Mouse (Mus musculus) Patski (cell line): ENCODE measurements around the gene Bcl10. TPM values are rescaled to one million over a fixed set of nuclear protein-coding genes. Genes with fewer than 3 reads are reported as not detected.
"Not testable (repeated sequence)": the region's sequence is repeated elsewhere in the genome, so short reads cannot be mapped to it uniquely, and the experiment has no call there.

Source experiments
- ATAC-seq: fragments of 100-300 bp; one replicate; pipeline ENCODE4 v1.8.0; 2021
- CTCF ChIA-PET: fragments of 350-600 bp; sonication (Branson Sonifier 250); formaldehyde crosslinking; loops from one replicate; lab custom pipeline; 2022; ENCODE audit warnings: inconsistent platforms; lab: Charles Lee
- POLR2A ChIA-PET: fragments of 350-600 bp; sonication (Branson Sonifier 250); formaldehyde crosslinking; loops from one replicate; lab custom pipeline; 2022; ENCODE audit warnings: antibody characterized with exemption, inconsistent platforms; lab: Charles Lee
- DNase-seq: peaks from one replicate; pipeline ENCODE4 v3.0.0-alpha.2; 2011; ENCODE audit warnings: low read depth, low spot score
- H3K27me3 ChIP-seq: fragments of 371-371 bp; one replicate; pipeline ENCODE4 v1.5.1; 2021
- CTCF ChIP-seq: fragments of 100-300 bp; IDR thresholded peaks from one replicate; pipeline ENCODE4 v1.5.1; 2021
- in situ Hi-C: fragments of 300-500 bp; cut with MboI; formaldehyde crosslinking; loops from 3 replicates; pipeline ENCODE4 v1.11.1; 2018; ENCODE audit warnings: low pct_unique_long_range_greater_than_20kb, mixed read lengths
- polyA plus RNA-seq: library from polyadenylated mRNA; unstranded; gene quantifications from one replicate; pipeline ENCODE4 v1.2.3, GENCODE M21; 2021

Gene Bcl10
- polyA plus RNA-seq, 1 experiment from 2014 or later, result 51.4 TPM

DNA sequence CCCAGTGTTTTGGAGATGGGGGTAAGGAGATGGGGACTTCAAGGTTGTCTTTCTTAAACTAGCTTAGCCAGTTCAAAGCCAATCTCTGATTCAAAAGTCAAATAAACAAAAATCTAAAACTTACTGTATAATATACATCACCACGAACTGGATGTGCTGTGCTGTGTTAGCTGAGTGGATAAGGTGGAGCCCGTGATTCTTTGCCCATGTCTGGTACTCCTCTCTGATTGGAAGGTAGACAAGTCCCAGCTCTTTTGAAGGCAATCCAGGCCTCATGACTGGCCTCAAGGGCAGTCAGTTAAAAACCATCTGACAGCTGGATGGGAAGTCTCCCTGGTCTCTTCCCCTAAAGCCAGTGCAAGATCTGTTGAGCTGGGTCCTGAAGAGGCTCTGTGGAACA, 30.8 kb downstream of the Bcl10 start:
- ATAC-seq (no peak), DNase-seq (no peak)
- ChIA-PET CTCF (interaction anchor here (0.8 to 15.2 kb wide), 5 partner anchors 11 to 227 kb away, joined by 3 to 249 read pairs (median 5); no protein-coding TSS in a partner anchor), POLR2A (no interaction called here)
- in situ Hi-C loops, result loop anchor here (5.0 kb wide), 1 partner anchor 104 kb away; no protein-coding TSS in a partner anchor
- H3K27me3 ChIP-seq, result no peaks in the 10 kb centered on the region
- no peak for TF ChIP-seq CTCF

DNA sequence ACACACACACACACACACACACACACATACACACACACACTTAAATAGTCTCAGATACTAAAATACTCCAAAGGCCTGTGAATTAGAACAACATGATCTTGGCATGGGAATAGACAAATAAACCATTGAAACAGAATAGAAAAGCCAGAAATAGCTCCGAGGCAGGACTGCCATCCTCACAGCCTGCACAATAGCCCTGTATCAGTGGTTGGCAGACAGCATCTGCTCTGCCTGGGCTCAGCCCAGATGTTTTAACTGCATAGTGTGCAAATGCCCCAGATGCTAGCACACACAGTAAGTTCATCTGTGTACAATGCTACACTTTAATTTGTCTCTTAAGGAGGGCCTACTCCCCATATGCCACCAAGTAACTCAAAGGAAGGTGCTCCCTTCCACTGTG, 37.2 kb downstream of the Bcl10 start:
- DNase-seq, result no peak
- ChIA-PET CTCF (interaction anchor here (1.1 to 1.8 kb wide), 3 partner anchors 10 to 225 kb away, joined by 3 to 11 read pairs (median 4); no protein-coding TSS in a partner anchor), POLR2A (interaction anchor here (0.7 kb wide), 1 partner anchor 409 kb away, joined by 3 read pairs; no protein-coding TSS in a partner anchor)
- TF ChIP-seq CTCF, result no peak
- in situ Hi-C loops, result no loop called here
- no peaks in the 10 kb centered on the region for H3K27me3 ChIP-seq
- ATAC-seq, result no peak

DNA sequence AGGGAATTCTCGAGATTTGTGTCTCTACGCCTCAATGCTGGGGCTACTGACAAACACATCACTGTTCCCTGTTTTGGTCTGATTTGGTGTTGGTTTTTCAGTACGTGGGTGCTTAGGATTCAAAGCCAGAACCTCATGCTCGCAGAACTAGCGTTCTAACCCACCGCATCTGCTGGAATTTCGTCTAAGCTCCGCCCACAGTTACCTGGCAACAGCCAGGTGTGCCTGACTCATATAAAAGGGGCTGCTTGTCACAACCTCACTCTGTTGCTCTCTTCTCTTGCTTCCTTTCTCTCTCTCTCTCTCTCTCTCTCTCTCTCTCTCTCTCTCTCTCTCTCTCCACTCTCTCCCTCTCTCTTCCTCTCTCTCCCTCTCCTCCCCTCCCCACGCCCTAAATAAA, 39.8 kb downstream of the Bcl10 start:
- in situ Hi-C loops, result no loop called here

DNA sequence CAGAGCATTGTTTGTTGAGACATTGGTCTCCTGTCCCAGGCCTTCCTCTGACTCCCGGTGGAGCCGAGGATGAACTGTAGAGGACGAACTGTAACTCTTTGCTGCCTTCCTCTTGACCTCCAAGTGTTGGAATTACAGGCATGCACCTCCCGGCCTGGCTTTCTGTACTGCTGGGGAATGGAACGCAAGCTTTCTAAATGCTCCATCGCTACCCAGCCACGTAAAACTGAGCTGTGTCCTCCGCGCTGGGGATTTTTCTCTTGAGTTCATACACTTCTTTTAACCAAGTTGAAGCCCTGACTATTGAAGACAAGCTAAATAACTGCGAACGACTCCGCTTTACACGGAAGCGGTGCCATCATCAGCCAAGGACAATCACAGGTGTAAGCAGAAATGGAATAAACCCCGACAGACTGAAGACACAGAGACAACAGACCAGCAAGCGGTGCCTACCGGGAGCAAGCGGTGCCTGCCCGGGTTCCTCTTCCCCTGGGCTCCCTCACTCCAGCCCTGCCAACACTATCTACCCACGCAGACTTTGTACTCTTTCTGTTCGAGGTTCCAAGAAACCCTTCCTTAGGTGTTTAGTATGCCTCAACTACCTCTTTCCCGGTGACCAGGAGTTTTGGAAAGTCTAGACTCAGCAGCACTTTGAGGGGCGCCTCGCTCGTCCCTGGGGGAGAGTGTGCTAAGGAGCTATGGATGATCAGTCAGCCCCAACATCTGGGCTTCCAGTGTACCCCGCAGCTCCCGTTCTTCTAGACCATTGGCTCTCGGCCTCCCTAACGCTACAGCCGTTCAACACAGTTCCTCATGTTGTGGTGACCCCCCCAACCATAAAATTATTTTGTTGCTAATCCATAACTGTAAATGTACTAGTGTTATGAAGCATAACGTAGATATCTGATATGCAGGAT, 40.8 kb downstream of the Bcl10 start:
- DNase-seq, result peak; percentile 59

More for the DNA sequence above, 39.8 kb downstream of the Bcl10 start:
- TF ChIP-seq CTCF, result no peak
- CTCF ChIA-PET, result interaction anchor here (1.5 to 2.9 kb wide), 2 partner anchors 13 to 215 kb away, joined by 4 to 13 read pairs; no protein-coding TSS in a partner anchor
- ATAC-seq (no peak), DNase-seq (no peak)
- H3K27me3 ChIP-seq, result no peaks in the 10 kb centered on the region
- POLR2A ChIA-PET, result interaction anchor here (1.0 kb wide), 1 partner anchor 29 kb away, joined by 3 read pairs; no protein-coding TSS in a partner anchor

DNA sequence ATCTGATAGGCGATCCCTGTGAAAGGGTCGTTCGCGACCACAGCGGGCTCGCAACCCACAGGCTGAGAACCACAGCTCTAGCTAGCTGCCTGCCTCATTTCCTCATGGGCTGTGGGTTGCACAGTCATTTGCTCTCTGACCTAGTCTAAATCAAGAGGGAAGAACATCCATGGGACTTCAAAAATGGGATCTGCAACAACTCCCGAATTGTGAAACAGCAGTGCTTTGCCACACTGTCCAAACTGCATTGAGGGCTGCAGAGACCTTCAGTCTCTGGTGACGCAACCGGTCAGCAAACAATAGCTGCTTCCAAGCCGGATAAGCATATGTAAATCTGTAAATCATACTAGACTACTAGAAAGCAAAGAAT, 41.4 kb downstream of the Bcl10 start:
- TF ChIP-seq CTCF, result no peak
- H3K27me3 ChIP-seq, result no peaks in the 10 kb centered on the region
- CTCF ChIA-PET, result interaction anchor here (0.8 to 2.9 kb wide), 4 partner anchors 14 to 26 kb away, joined by 3 to 13 read pairs (median 3); no protein-coding TSS in a partner anchor
- DNase-seq, result no peak
- no peak for ATAC-seq
- in situ Hi-C loops, result no loop called here
- POLR2A ChIA-PET, result interaction anchor here (0.6 kb wide), 1 partner anchor 1600 kb away, joined by 4 read pairs; no protein-coding TSS in a partner anchor

More for the DNA sequence above, 40.8 kb downstream of the Bcl10 start:
- H3K27me3 ChIP-seq, result no peaks in the 10 kb centered on the region
- ATAC-seq, result peak; percentile 89
- in situ Hi-C loops, result no loop called here
- no peak for TF ChIP-seq CTCF
- CTCF ChIA-PET, result interaction anchor here (1.2 to 2.9 kb wide), 4 partner anchors 14 to 214 kb away, joined by 3 to 13 read pairs (median 4); no protein-coding TSS in a partner anchor
- POLR2A ChIA-PET, result interaction anchor here (1.0 kb wide), 1 partner anchor 28 kb away, joined by 3 read pairs; no protein-coding TSS in a partner anchor

DNA sequence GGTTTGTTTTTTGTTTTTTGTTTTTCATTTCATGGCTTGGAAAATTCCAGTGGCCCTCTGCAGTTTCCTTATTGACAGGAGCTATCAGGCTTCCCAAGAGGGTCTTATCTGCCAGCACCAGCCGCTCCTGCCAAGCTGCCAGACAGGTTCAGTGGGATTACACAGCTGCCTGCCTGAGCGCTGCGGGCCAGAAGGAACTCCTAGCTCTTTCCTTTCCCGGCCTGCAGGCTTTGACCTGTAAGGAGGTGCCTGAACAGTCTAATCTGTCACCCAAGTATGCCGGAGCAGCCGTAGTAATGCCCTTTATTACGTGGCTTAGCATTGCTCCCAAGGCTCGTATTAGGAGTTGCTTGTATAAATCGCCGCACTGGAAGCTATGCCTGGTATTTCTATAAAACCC, 41.9 kb downstream of the Bcl10 start:
- no peak for ATAC-seq
- H3K27me3 ChIP-seq, result no peaks in the 10 kb centered on the region
- in situ Hi-C loops, result no loop called here
- ChIA-PET CTCF (interaction anchor here (0.8 to 2.9 kb wide), 3 partner anchors 15 to 23 kb away, joined by 3 to 13 read pairs (median 3); no protein-coding TSS in a partner anchor), POLR2A (interaction anchor here (0.5 to 0.6 kb wide), 2 partner anchors 45 to 1601 kb away, joined by 3 to 4 read pairs; no protein-coding TSS in a partner anchor)
- no peak for DNase-seq
- no peak for TF ChIP-seq CTCF

DNA sequence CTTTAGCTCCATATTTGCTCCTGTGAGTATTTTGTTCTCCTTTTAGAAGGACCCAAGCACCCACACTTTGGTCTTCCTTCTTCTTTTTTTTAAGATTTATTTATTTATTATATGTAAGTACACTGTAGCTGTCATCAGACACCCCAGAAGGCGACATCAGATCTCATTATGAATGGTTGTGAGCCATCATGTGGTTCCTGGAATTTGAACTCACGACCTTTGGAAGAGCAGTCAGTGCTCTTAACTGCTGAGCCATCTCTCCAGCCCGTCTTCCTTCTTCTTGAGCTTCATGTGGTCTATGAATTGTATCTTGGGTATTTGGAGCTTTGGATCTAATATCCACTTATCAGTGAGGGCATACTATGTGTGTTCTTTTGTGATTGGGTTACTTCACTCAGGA, 43.0 kb downstream of the Bcl10 start:
- POLR2A ChIA-PET, H3K27me3 ChIP-seq, ATAC-seq, in situ Hi-C loops, DNase-seq: not testable (repeated sequence)
- CTCF ChIA-PET, result interaction anchor here (1.0 to 1.7 kb wide), 2 partner anchors 16 to 24 kb away, joined by 4 to 5 read pairs; no protein-coding TSS in a partner anchor

DNA sequence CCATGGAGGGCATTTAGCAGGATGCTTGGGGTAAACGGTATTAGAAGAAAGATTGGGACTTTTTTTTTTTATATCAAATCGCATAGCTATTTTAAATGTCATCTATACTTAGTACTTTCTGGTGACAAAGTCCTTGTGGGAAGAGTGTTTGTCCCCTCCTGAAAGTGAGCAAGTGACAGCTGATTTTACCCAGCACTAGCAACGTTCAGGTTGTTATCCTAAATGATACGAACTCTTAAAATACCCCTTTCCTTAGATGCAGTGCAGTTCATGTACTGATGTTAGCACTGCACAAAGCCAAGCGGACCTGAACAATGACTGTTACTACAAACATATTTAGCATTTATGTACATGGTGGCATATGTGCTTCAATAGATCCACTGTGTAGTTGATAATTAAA, 44.2 kb downstream of the Bcl10 start:
- no peak for TF ChIP-seq CTCF
- no peaks in the 10 kb centered on the region for H3K27me3 ChIP-seq
- ATAC-seq (no peak), DNase-seq (no peak)
- ChIA-PET CTCF (interaction anchor here (1.7 to 2.1 kb wide), 5 partner anchors 9 to 211 kb away, joined by 5 to 8 read pairs (median 7); no protein-coding TSS in a partner anchor), POLR2A (no interaction called here)
- in situ Hi-C loops, result no loop called here

DNA sequence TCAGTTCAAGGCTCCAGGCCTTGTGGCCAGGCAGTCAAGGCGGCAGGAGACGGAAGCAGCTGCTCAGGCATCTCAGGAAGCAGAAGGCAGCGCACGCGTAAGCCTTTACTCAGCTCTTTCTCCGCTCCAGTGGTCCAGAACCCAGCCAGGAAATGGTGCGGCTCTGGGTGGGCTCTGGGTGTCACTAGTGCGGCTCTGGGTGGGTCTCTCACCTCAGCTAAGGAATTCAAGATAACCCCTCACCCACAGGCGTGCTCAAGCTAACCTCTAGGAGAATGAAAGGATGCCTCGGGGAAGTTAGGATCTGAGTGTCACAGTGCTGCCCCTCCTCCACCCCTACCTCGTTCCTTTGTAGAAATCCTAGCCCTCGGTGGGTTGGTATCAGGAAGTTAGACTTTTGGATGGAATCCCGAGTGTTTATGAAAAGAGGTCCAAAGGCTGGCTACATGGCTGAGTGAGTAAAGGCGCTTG, 46.5 kb downstream of the Bcl10 start:
- ATAC-seq (peak; percentile 38), DNase-seq (no peak)
- in situ Hi-C loops, result no loop called here
- ChIA-PET POLR2A (interaction anchor here (0.6 kb wide), 1 partner anchor 470 kb away, joined by 5 read pairs; no protein-coding TSS in a partner anchor), CTCF (interaction anchor here (1.0 kb wide), 1 partner anchor 156 kb away, joined by 3 read pairs; no protein-coding TSS in a partner anchor)
- H3K27me3 ChIP-seq, result no peaks in the 10 kb centered on the region
- no peak for TF ChIP-seq CTCF

DNA sequence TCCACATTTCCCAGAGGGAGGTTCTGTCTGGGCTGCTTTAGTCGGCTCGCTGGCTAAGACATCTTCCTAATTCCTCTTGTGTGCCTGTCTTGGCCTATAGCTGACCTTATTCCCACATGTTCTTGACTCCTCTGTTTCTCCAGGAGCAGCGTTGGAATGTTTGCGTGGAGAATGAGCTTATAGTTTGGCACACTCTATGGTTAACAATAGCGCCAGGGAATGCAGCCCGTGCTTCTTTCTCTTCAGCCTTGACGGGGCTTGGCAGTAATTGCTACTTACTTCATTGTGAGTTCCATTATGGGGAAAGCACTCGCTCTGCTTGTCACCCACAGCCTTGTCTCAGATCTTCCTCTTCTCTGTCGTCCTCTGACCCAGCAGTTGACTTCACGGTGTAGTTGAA, 48.9 kb downstream of the Bcl10 start:
- ChIA-PET CTCF (interaction anchor here (0.9 to 1.2 kb wide), 2 partner anchors 9 to 206 kb away, joined by 3 to 4 read pairs; no protein-coding TSS in a partner anchor), POLR2A (no interaction called here)
- in situ Hi-C loops, result no loop called here
- DNase-seq (no peak), ATAC-seq (no peak)
- H3K27me3 ChIP-seq, result no peaks in the 10 kb centered on the region
- TF ChIP-seq CTCF, result no peak
